Mouse (Mus musculus) cerebellum, adult 2 months (tissue): Measurements from ENCODE around the gene Rab3a.
A peak's percentile ranks its signal among the peaks of the same experiment; 100 is the strongest.

Experiments
- CTCF ChIP-seq: fragments of 200-500 bp; IDR thresholded peaks from 2 replicates; pipeline ENCODE4 v1.5.1; 2011; ENCODE audit warnings: low read depth, mild to moderate bottlenecking, control low read depth, low read length, moderate library complexity, borderline replicate concordance; ENCODE audit not compliant: insufficient read depth
- POLR2A ChIP-seq: fragments of 200-500 bp; IDR thresholded peaks from 2 replicates; pipeline ENCODE4 v1.6.1; 2011; ENCODE audit warnings: low read length, control low read depth, borderline replicate concordance; ENCODE audit not compliant: insufficient read depth

- TF ChIP-seq POLR2A (0 out of 2 replicates have a peak, but pooled peaks have one; percentile 1), CTCF (no peak)
These were observed 42.9 kb downstream of the Rab3a start for GRCm38 (mm10) chr8:70797081-70798070.
